Mouse (Mus musculus) left cerebral cortex, adult 2 months (tissue): ENCODE measurements around the gene Tmprss15. TPM values are rescaled to one million over a fixed set of nuclear protein-coding genes. Genes with fewer than 3 reads are reported as not detected.

Experiments
- DNase-seq, 2 experiments: peaks; one replicate each; pipeline ENCODE4 v3.0.0; 2021 to 2022; ENCODE audit warnings: low spot score in 2 of 2, mixed read lengths in 1 of 2; ENCODE audit errors: extremely low spot score in 1 of 2
- H3K27ac ChIP-seq: fragments of 200-600 bp; 2 replicates; pipeline ENCODE4 v1.8.1; 2022
- H3K4me3 ChIP-seq: fragments of 200-600 bp; 2 replicates; pipeline ENCODE4 v1.8.1; 2022
- CTCF ChIP-seq: fragments of 200-600 bp; IDR thresholded peaks from 2 replicates; pipeline ENCODE4 v1.8.1; 2022; ENCODE audit warnings: antibody characterized with exemption, mild to moderate bottlenecking, moderate library complexity
- intact Hi-C: fragments of 180-260 bp; cut with DNase I; formaldehyde crosslinking; loops from one replicate; pipeline ENCODE4 v1.15.1; 2025
- long read RNA-seq, 2 experiments: library from polyadenylated mRNA; stranded (forward); transcript quantifications; one replicate each; pipeline ENCODE4 v2.0.0; 2021; ENCODE audit warnings: borderline mapping rate in 2 of 2
- total RNA-seq, 2 experiments: library from RNA; stranded (reverse); gene quantifications; 2 replicates each; pipeline ENCODE4 v1.2.3; 2021

Tmprss15 gene
- not detected for total RNA-seq
- long read RNA-seq, experiment 1: 0 reads
- long read RNA-seq, experiment 2: 0 reads

GRCm38 (mm10) chr16:79090997-79091396 lies at the start of gene Tmprss15:
Gene Tmprss15, minus strand, starts transcription at chr16:79091097.
- no peak for DNase-seq
- no peak within 1 kb of the TSS for H3K4me3 ChIP-seq
- TF ChIP-seq CTCF: no peak
- no peak within 1 kb of the TSS for H3K27ac ChIP-seq
- intact Hi-C loops: no loop called here

- TF ChIP-seq CTCF: no peak
- DNase-seq: no peak
- intact Hi-C loops: no loop called here
- Histone ChIP-seq H3K4me3 (no peak overlapping the region), H3K27ac (no peak overlapping the region)
Observed at GRCm38 (mm10) chr16:79114879-79115278, 24.0 kb upstream of the Tmprss15 start.

GRCm38 (mm10) chr16:79109516-79109915 lies 18.6 kb upstream of the Tmprss15 start:
- Histone ChIP-seq H3K27ac (no peak overlapping the region), H3K4me3 (no peak overlapping the region)
- intact Hi-C loops: no loop called here
- no peak for DNase-seq
- TF ChIP-seq CTCF: no peak

DNA sequence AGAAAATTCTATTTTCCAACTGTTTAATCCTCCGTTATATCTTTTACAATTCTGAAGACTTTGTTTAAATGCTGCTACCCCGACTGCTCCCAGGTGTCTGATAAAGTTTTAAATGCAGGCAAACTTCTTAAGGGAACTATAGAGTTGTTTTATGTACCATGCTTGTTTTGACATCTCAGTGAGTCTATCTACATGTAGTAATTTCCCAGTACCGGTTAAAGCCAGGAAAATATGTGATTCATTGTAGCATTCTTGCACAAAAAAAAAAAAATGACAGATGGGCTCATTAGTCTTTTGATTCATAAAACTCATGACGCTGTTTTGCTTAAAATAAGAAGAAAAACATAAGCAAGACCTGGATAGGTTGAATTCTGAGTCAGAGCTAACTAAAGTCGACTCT lies 18.1 kb upstream of the Tmprss15 start:
- no peak overlapping the region for H3K27ac ChIP-seq
- H3K4me3 ChIP-seq: no peak overlapping the region
- intact Hi-C loops: no loop called here
- TF ChIP-seq CTCF: no peak
- no peak for DNase-seq

DNA sequence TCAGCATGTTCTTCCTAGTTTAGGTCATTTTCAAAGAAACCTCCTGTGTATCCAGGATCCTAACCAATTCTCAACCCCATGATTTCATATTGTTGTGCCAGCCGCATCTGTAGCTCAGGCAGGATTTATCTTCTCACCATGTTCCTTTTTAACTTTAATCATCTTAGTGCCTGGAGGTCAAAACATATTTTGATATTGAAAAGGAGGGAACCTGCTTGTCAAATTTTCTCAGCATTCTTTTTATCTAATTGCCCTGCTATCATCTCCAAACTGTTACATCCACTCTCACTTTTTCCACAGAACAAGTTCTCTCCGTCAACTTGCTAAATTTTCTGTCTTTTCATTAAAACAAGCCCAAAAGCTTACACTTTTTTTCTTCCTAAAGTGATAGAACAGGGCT lies 9.4 kb upstream of the Tmprss15 start:
- intact Hi-C loops: no loop called here
- no peak for TF ChIP-seq CTCF
- H3K4me3 ChIP-seq: no peak overlapping the region
- no peak for DNase-seq
- H3K27ac ChIP-seq: no peak overlapping the region

GRCm38 (mm10) chr16:79098321-79098720 lies 7.4 kb upstream of the Tmprss15 start:
- intact Hi-C loops: no loop called here
- no peak for TF ChIP-seq CTCF
- no peak for DNase-seq
- no peak overlapping the region for H3K4me3 ChIP-seq
- H3K27ac ChIP-seq: no peak overlapping the region

DNA sequence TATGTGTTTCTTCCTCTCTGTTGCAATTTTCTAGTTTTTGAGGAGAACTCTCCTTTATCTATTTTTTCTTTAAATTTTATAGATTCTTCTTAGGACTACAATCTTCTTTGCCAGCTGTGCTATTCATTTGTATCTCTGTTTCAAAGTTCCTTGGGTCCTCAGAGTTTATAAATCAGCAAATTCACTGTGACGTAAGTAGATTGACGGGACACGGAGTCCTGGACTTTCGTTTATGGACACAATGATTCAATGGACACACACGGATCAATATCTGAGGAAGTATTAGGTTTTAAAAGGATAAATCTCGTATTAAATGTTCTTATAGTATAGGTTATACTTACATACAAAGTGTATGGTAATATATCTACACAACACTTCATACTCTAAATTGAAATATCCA lies 4.3 kb downstream of the Tmprss15 start:
- Histone ChIP-seq H3K4me3 (no peak overlapping the region), H3K27ac (no peak overlapping the region)
- intact Hi-C loops: no loop called here
- no peak for TF ChIP-seq CTCF
- DNase-seq: no peak

DNA sequence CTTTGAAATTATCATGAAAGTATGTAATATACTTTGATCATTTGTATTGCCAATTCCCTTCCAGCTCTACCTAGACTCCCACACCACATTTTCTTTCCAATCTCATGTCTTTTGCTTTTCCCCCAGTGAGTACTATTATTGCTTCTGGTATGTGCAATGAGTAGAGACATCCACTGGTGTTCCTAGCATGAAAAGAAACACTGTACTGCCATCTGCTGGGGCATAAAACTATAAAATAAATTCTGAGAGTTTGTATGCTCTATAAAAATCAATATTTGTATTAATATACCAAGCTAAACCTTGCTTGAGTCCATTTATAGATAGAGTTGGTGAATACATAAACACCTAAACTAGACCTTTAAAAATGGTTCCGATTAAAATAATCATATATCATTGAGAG lies 27.0 kb downstream of the Tmprss15 start:
- Histone ChIP-seq H3K4me3 (no peak overlapping the region), H3K27ac (no peak overlapping the region)
- peak; percentile 13 for TF ChIP-seq CTCF
- DNase-seq: no peak
- intact Hi-C loops: loop anchor here (10.0 kb wide), 1 partner anchor 419 kb away; no protein-coding TSS in a partner anchor

- intact Hi-C loops: loop anchor here (2.0 kb wide), 1 partner anchor 90 kb away; no protein-coding TSS in a partner anchor
- no peak overlapping the region for H3K4me3 ChIP-seq
- DNase-seq: peak; percentile 10 to 39
- H3K27ac ChIP-seq: no peak overlapping the region
- peak; percentile 61 for TF ChIP-seq CTCF
Observed at GRCm38 (mm10) chr16:79058775-79059558, 31.9 kb downstream of the Tmprss15 start.

- intact Hi-C loops: no loop called here
- no peak overlapping the region for H3K4me3 ChIP-seq
- H3K27ac ChIP-seq: no peak overlapping the region
- no peak for TF ChIP-seq CTCF
- no peak for DNase-seq
Observed at GRCm38 (mm10) chr16:79032593-79032992, 58.3 kb downstream of the Tmprss15 start.

- no peak for TF ChIP-seq CTCF
- no peak for DNase-seq
- Histone ChIP-seq H3K4me3 (no peak overlapping the region), H3K27ac (no peak overlapping the region)
- intact Hi-C loops: no loop called here
Observed at GRCm38 (mm10) chr16:79002812-79003211, 88.1 kb downstream of the Tmprss15 start.

DNA sequence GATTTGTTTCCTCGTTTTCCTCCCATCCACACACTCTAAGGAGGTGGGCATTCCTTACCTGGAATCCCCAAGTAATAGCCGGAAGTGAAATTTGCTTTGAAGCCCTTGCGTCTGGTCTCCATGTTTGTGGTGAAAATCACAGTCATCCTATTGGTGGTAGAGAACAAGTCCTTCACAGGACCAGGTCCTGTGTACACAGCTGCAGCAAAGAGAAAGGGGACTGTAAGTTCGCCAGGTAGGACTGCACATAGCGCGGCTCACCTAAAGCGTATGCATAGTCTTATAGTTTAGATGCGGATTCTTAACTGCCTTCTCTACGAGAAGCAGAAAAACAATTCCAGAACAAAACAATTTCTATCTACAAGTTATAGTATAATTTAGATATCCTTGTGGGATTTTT lies 89.2 kb downstream of the Tmprss15 start:
- no peak for TF ChIP-seq CTCF
- Histone ChIP-seq H3K27ac (no peak overlapping the region), H3K4me3 (no peak overlapping the region)
- intact Hi-C loops: no loop called here
- DNase-seq: no peak

GRCm38 (mm10) chr16:78976384-78976783 lies 114.5 kb downstream of the Tmprss15 start:
- no peak for TF ChIP-seq CTCF
- no peak overlapping the region for H3K27ac ChIP-seq
- no peak for DNase-seq
- intact Hi-C loops: no loop called here
- H3K4me3 ChIP-seq: no peak overlapping the region
